ENCODE assay signal across 16 mouse cellular contexts in the genomic region with DNA sequence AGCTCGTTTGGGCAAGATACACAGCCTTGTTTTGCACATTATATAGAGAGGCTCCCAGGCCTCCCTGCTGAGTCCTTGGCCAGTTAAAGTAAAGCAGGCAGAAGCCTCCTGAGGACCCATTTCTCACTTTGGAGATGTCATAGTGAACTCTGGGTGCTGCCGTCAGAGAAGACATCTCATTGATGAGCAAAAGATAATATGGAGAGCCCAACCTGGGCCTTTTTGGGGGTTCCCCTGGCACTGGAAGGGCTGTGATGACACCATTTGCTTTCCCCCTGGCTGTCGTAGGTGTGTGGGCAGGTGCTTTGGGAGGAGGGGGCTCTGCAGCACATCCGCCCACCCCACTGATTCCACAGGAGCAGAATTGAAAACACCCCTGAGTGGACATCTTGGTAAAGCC.
"Had no signal": no experiment of that assay in that cellular context is flagged by ENCODE, and none has a peak within 500 bp of the region (broad histone marks: within the 10 kb centered on the region; RNA-seq: fewer than 3 reads in every experiment).

No protein-coding gene starts in this region.

- H3K4me2 ChIP-seq: liver, embryonic 11.5 days; liver, embryonic 15.5 days; lung, embryonic 14.5 days; midbrain, embryonic 11.5 days; midbrain, embryonic 15.5 days; neural tube, embryonic 13.5 days had no signal

- H3K9me3 ChIP-seq: liver, embryonic 15.5 days; midbrain, embryonic 15.5 days; neural tube, embryonic 13.5 days had no signal

- H3K36me3 ChIP-seq: liver, embryonic 15.5 days; midbrain, embryonic 15.5 days; neural tube, embryonic 13.5 days had no signal

- H3K9ac ChIP-seq: liver, embryonic 15.5 days; lung, embryonic 14.5 days; midbrain, embryonic 15.5 days; neural tube, embryonic 13.5 days had no signal

- DNase-seq: kidney, adult 11 months; kidney, adult 9 months; kidney, postnatal 36 days; left cerebral cortex, postnatal 4 days; lung, embryonic 14.5 days; lung, postnatal 10 days; lung, postnatal 4 days; retina, postnatal 1 day had no signal

- H3K27me3 ChIP-seq: liver, embryonic 15.5 days; midbrain, embryonic 15.5 days; neural tube, embryonic 13.5 days had no signal

- H3K4me3 ChIP-seq: layer of hippocampus, adult 2 months; liver, embryonic 15.5 days; midbrain, embryonic 15.5 days; neural tube, embryonic 13.5 days had no signal

- H3K27ac ChIP-seq: kidney, postnatal 0 days; layer of hippocampus, adult 2 months; liver, embryonic 15.5 days; midbrain, embryonic 15.5 days; neural tube, embryonic 13.5 days; stomach, postnatal 0 days had no signal
